Mouse (Mus musculus): ENCODE measurements around the gene Lgals3bp.

DNA sequence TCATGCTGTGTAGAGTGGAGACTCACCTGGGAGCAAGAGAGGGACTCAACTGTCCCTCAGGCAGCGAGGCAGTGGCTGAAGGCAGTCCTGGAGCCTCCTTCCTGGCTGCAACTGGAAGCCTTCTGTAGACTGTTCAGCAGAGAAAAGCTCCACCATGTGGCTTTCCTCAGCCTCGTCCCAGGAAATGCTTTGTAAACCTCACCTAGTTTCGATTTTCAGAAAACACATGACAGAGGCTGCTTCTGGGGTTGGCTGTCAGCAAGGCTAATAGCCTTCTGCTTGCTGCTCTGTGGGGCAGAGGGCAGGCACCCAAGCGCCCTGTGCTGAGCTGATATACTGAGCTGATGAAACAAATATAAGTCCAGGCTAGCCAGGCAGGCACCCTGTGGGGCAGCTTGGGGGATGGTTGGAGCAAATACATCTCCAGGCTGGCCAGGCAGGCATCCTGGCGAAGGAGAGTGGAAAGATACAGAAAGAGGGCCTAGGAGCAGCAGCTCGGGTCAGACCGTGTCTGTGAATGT is at the start of gene Lgals3bp:
- peak; percentile 24; the same call in 1 of the 2 replicates for TF ChIP-seq CTCF (IDR thresholded peaks at IDR 0.05; ENCODE audit: borderline replicate concordance, extremely low read depth, insufficient read depth, insufficient read length)
- no peak for TF ChIP-seq POLR2A (IDR thresholded peaks at IDR 0.05; ENCODE audit: borderline replicate concordance, extremely low read depth, insufficient read depth, insufficient read length, poor library complexity, severe bottlenecking)

All from brain, embryonic 14.5 days (tissue).